ENCODE assay signal across 8 mouse cellular contexts in the genomic region with DNA sequence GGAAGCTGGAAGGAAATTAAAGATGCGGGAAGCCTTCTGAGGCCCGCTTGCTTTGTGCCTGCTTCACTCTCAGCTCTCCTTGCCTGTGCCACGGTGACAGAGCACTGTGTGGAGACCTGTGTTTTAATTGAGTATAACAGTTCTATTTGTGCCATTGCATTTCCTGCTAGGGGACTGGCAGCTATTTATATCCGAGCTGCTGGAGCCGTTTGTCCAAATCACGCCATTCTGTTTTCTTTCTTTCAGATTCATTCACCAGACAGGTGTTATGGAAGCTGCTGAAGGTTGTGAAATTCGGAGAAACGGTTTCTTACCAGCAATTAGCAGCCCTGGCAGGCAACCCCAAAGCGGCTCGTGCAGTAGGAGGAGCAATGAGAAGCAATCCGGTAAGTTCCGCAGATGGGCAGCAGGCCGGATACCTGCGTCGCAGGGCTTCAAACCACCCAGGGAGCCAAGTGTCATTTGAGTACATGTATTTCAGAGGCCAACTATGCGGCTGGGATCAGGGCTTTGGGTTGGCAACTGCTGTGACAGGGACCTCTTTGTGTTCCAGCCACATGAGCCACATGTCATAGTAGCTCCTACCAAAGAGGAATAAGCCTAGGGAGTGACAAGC.
DNase-seq lines count a peak whose midpoint lies in the region; ATAC-seq and TF ChIP-seq lines count a peak whose summit lies in the region.
"Had no signal": no experiment of that assay in that cellular context is flagged by ENCODE, and none has a peak within 500 bp of the region (broad histone marks: within the 10 kb centered on the region; RNA-seq: fewer than 3 reads in every experiment).

No protein-coding gene starts in this region.

- no peak for ATAC-seq in neural tube, embryonic 13.5 days (ENCODE audit: low read depth)
- no peak for ATAC-seq in lung, postnatal 0 days

- no peak overlapping the region for H3K4me3 ChIP-seq in neural tube, embryonic 13.5 days
- no peak overlapping the region for H3K4me3 ChIP-seq in lung, postnatal 0 days (ENCODE audit: low read depth, low read length)

- no peaks in the 10 kb centered on the region for H3K36me3 ChIP-seq in neural tube, embryonic 13.5 days
- H3K36me3 ChIP-seq in lung, postnatal 0 days (ENCODE audit: insufficient read depth, low read length), result no peaks in the 10 kb centered on the region

- peaks cover 19% of the 10 kb centered on the region for H3K4me1 ChIP-seq in neural tube, embryonic 13.5 days (replicated peaks)
- no peaks in the 10 kb centered on the region for H3K4me1 ChIP-seq in lung, postnatal 0 days (ENCODE audit: insufficient read depth, low read depth, low read length)

- no peaks in the 10 kb centered on the region for H3K27me3 ChIP-seq in neural tube, embryonic 13.5 days
- no peaks in the 10 kb centered on the region for H3K27me3 ChIP-seq in lung, postnatal 0 days (replicated peaks; ENCODE audit: insufficient read depth, low read length)

- no peak overlapping the region for H3K4me2 ChIP-seq in neural tube, embryonic 13.5 days
- no peak overlapping the region for H3K4me2 ChIP-seq in lung, postnatal 0 days (replicated peaks; ENCODE audit: low read depth, low read length)

- no peak for TF ChIP-seq CTCF in lung, postnatal 0 days (IDR thresholded peaks at IDR 0.05)

- H3K27ac ChIP-seq in neural tube, embryonic 13.5 days (replicated peaks), result peak overlapping the region; percentile 49
- no peak overlapping the region for H3K27ac ChIP-seq in lung, postnatal 0 days (ENCODE audit: low read length)

- intact Hi-C loops in heart, postnatal 10 days (cut with DNase I), result no loop called here

- no peak for DNase-seq in neural tube, embryonic 10.5 days (ENCODE audit: extremely low spot score, low spot score)
- DNase-seq in cerebellum, postnatal 36 days, result peak; percentile 29 to 48
- DNase-seq in heart, postnatal 10 days, result peak; percentile 22 to 38
- DNase-seq in skeletal muscle tissue, adult 2 months (ENCODE audit: low read depth, low spot score), result peak; percentile 10
- DNase-seq in lung, postnatal 0 days (ENCODE audit: low spot score), result no peak
- DNase-seq in embryo, embryonic 9.5 days (ENCODE audit: extremely low spot score), result no peak
- DNase-seq: kidney, adult 11 months had no signal

- H3K9me3 ChIP-seq in neural tube, embryonic 13.5 days, result no peaks in the 10 kb centered on the region
- H3K9me3 ChIP-seq in lung, postnatal 0 days (ENCODE audit: low read length), result no peaks in the 10 kb centered on the region

- WGBS in neural tube, embryonic 13.5 days, result 68% methylated on average over 16 of the region's 16 CpGs
- WGBS in lung, postnatal 0 days, result 56% methylated on average over 16 of the region's 16 CpGs

- no peak overlapping the region for H3K9ac ChIP-seq in neural tube, embryonic 13.5 days
- H3K9ac ChIP-seq in lung, postnatal 0 days (replicated peaks; ENCODE audit: low read depth), result no peak overlapping the region

- no peak for TF ChIP-seq EP300 in lung, postnatal 0 days (IDR thresholded peaks at IDR 0.05)

Comparison
In these comparisons a context has a peak if more than half of its experiments do, and no peak if none do; other contexts are left out.
1. DNase-seq: peak in cerebellum, postnatal 36 days (2 of 2), heart, postnatal 10 days (2 of 2) and skeletal muscle tissue, adult 2 months (single experiment); none in neural tube, embryonic 10.5 days (single experiment), lung, postnatal 0 days (single experiment) and embryo, embryonic 9.5 days (single experiment).